Comparison of ENCODE assay signal across 8 mouse cellular contexts in the genomic region with DNA sequence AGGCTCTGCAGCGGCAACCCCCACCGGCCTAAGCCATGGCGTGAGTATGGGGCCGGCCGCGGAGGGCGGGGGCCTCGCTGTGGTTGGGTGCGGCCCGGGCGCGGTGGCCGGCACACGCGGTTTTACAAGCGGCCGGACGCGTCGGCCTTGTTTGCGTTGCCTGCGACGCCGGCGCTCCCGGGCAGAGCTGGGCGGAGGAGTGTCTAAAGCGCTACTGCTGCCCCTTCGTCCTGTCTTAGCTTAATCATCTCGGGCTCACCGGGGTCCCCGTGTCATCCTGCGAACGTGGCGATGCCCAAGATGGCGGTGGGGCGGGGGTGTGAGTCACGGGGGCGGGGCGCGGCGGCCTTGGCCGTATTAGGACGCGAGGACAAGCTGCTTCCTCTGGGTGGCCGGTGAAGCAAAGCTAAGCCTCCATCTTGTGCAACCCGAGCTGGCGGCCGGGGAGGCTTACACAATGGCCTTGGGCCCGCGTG. TPM values are rescaled to one million over a fixed set of nuclear protein-coding genes. Genes with fewer than 3 reads are reported as not detected.
DNase-seq lines count a peak whose midpoint lies in the region; ATAC-seq lines count a peak whose summit lies in the region.

No protein-coding gene starts in this region.

- peak overlapping the region; percentile 93 for H3K27ac ChIP-seq in forebrain, embryonic 11.5 days (ENCODE audit: low read depth, low read length)

- H3K9me3 ChIP-seq in forebrain, embryonic 11.5 days (ENCODE audit: control insufficient read depth, low read length), result no peaks in the 10 kb centered on the region

- H3K36me3 ChIP-seq in forebrain, embryonic 11.5 days (ENCODE audit: control insufficient read depth, insufficient read depth, low read length), result peaks cover 13% of the 10 kb centered on the region; the same call in 1 of the 2 replicates

- DNase-seq in MN1 (ENCODE audit: low spot score), result peak; percentile 93
- DNase-seq in forebrain, embryonic 11.5 days (ENCODE audit: low spot score), result peak; percentile 93
- DNase-seq in heart, postnatal 10 days, result peak; percentile 84 to 90
- peak; percentile 88 to 95 for DNase-seq in kidney, postnatal 4 days
- DNase-seq in lung, postnatal 14 days, result peak; percentile 87
- peak; percentile 65 for DNase-seq in ovary, postnatal 14 days (ENCODE audit: low spot score)
- DNase-seq in thymus, postnatal 4 days, result peak; percentile 73

- no peaks in the 10 kb centered on the region for H3K27me3 ChIP-seq in forebrain, embryonic 11.5 days (ENCODE audit: control insufficient read depth, insufficient read depth, low read length)

- peaks cover 14% of the 10 kb centered on the region for H3K4me1 ChIP-seq in forebrain, embryonic 11.5 days (replicated peaks; ENCODE audit: control insufficient read depth, insufficient read depth, low read length)

- under 1% methylated on average over 41 of the region's 51 CpGs for WGBS in forebrain, embryonic 11.5 days

- peak overlapping the region; percentile 99 for H3K9ac ChIP-seq in forebrain, embryonic 11.5 days (ENCODE audit: low read length)

- peak; percentile 7; the same call in 1 of the 2 replicates for ATAC-seq in cerebellum, adult (ENCODE audit: insufficient number of reproducible peaks, low FRiP score, low TSS enrichment)
- ATAC-seq in forebrain, embryonic 11.5 days (replicated peaks; ENCODE audit: low FRiP score), result peak; percentile 52

- peak overlapping the region; percentile 99 for H3K4me3 ChIP-seq in forebrain, embryonic 11.5 days (ENCODE audit: low read depth, low read length)

- intact Hi-C loops in heart, postnatal 10 days (cut with DNase I), result no loop called here

- H3K4me2 ChIP-seq in forebrain, embryonic 11.5 days (ENCODE audit: low read depth, low read length, severe bottlenecking), result peak overlapping the region; percentile 97

RNA-seq across cellular contexts. Expression of gene Atf4, which starts 0.7 kb away (rescaled TPM):
- 139 and 144 TPM in 2 replicates for polyA plus RNA-seq in forebrain, embryonic 11.5 days (2014; fragmentation: Nextera tagmentation; extraction: Ambion mirVana)
- total RNA-seq in heart, postnatal 10 days (2021), result 100 to 1,000 TPM in 1 of 2 experiments, 10 to 100 TPM in 1; 96.4 to 105 TPM

RNA-seq across cellular contexts. Expression of gene Rps19bp1, which starts 8.4 kb away (rescaled TPM):
- polyA plus RNA-seq in forebrain, embryonic 11.5 days (2014; fragmentation: Nextera tagmentation; extraction: Ambion mirVana), result 69.1 and 69.4 TPM in 2 replicates
- total RNA-seq in heart, postnatal 10 days (2021), result 10 to 100 TPM; 20.0 to 24.6 TPM

RNA-seq across cellular contexts. Expression of gene AC140267.1, which starts 20.0 kb away (rescaled TPM):
- polyA plus RNA-seq in forebrain, embryonic 11.5 days (2014; fragmentation: Nextera tagmentation; extraction: Ambion mirVana), result not detected in 2 replicates
- 10 to 100 TPM; 22.0 to 31.2 TPM for total RNA-seq in heart, postnatal 10 days (2021)

RNA-seq across cellular contexts. Expression of gene Mief1, which starts 21.9 kb away (rescaled TPM):
- 47.0 and 47.1 TPM in 2 replicates for polyA plus RNA-seq in forebrain, embryonic 11.5 days (2014; fragmentation: Nextera tagmentation; extraction: Ambion mirVana)
- 10 to 100 TPM; 33.2 to 37.6 TPM for total RNA-seq in heart, postnatal 10 days (2021)

RNA-seq across cellular contexts. Expression of gene Cacna1i, which starts 31.4 kb away (rescaled TPM):
- polyA plus RNA-seq in forebrain, embryonic 11.5 days (2014; fragmentation: Nextera tagmentation; extraction: Ambion mirVana), result 0.12 and 0.17 TPM in 2 replicates
- under 1 TPM in 1 of 2 experiments, not detected in 1; 0.05 TPM for total RNA-seq in heart, postnatal 10 days (2021)

Comparison
In these comparisons a context has a peak if more than half of its experiments do, and no peak if none do; other contexts are left out.
1. Peak in every context shown above with its lines: DNase-seq, ATAC-seq, H3K4me3 ChIP-seq and H3K27ac ChIP-seq.